ENCODE assay signal across 8 mouse cellular contexts in the genomic region with DNA sequence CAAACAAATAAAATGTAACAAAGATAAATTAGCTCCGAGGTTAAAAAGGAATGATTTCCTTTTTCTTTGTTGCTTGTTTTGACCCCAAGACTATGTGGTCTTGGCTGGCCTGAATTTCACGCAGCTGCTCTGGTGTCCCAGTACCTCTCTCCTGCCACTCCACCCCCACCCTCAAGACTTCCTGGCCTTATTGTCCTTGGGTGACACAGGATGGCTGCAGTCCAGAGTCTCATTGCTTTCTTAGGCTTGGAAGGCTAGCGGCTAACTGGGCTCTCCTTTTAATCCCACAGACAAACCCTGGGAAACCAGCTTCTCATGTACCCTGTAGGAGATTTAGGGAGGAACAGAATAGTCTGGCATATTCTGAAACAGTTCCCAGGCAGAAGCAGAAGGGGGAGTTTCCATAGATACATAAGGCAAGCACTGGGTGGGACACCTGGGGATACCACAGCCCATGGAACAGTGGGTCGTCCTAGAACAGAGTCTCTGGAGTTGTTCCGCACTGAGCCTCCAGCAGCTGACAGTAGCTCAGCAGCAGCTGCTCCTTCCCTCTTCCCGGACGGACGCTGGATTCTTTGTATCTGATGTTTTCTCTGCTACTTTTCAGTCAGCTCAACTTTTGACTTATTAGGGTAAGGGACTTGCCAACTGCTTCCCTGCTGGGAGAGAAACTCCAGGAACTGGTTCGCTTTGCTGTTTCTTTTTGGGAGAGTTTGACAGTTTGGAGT. TPM values are rescaled to one million over a fixed set of nuclear protein-coding genes. Genes with fewer than 3 reads are reported as not detected.
DNase-seq lines count a peak whose midpoint lies in the region; ATAC-seq and TF ChIP-seq lines count a peak whose summit lies in the region.
"Had no signal": no experiment of that assay in that cellular context is flagged by ENCODE, and none has a peak within 500 bp of the region (broad histone marks: within the 10 kb centered on the region; RNA-seq: fewer than 3 reads in every experiment).

No protein-coding gene starts in this region.

- no peak for TF ChIP-seq POLR2A in brain, embryonic 14.5 days (IDR thresholded peaks at IDR 0.05; ENCODE audit: borderline replicate concordance, extremely low read depth, insufficient read depth, insufficient read length, poor library complexity, severe bottlenecking)

- H3K9me3 ChIP-seq in limb, embryonic 11.5 days (ENCODE audit: control insufficient read depth, low read length) = no peaks in the 10 kb centered on the region
- H3K9me3 ChIP-seq in limb, embryonic 10.5 days (replicated peaks) = no peaks in the 10 kb centered on the region

- ATAC-seq in limb, embryonic 11.5 days (ENCODE audit: insufficient number of reproducible peaks, low FRiP score, low TSS enrichment, low read depth) = no peak
- ATAC-seq in inflammation-experienced regulatory T-cells, adult 6 months = no peak

- no peak overlapping the region for H3K27ac ChIP-seq in limb, embryonic 11.5 days (replicated peaks; ENCODE audit: low read depth, low read length)
- no peak overlapping the region for H3K27ac ChIP-seq in limb, embryonic 10.5 days

- intact Hi-C loops in heart, postnatal 14 days (cut with DNase I) = loop anchor here (2.0 kb wide), 1 partner anchor 14 kb away; no protein-coding TSS in a partner anchor

- H3K4me2 ChIP-seq in limb, embryonic 11.5 days (ENCODE audit: low read depth, severe bottlenecking) = no peak overlapping the region

- H3K4me1 ChIP-seq in limb, embryonic 11.5 days (ENCODE audit: control insufficient read depth, insufficient read depth, low read length) = no peaks in the 10 kb centered on the region
- peaks cover 6% of the 10 kb centered on the region; the same call in 1 of the 2 replicates for H3K4me1 ChIP-seq in limb, embryonic 10.5 days

- TF ChIP-seq CTCF in brain, embryonic 14.5 days (IDR thresholded peaks at IDR 0.05; ENCODE audit: borderline replicate concordance, extremely low read depth, insufficient read depth, insufficient read length) = no peak

- H3K36me3 ChIP-seq in limb, embryonic 11.5 days (ENCODE audit: control insufficient read depth, insufficient read depth, low read length) = no peaks in the 10 kb centered on the region
- H3K36me3 ChIP-seq in limb, embryonic 10.5 days = no peaks in the 10 kb centered on the region

- WGBS in limb, embryonic 11.5 days = 46% methylated on average over 9 of the region's 9 CpGs
- 52% methylated on average over 9 of the region's 9 CpGs for WGBS in limb, embryonic 10.5 days

- H3K27me3 ChIP-seq in limb, embryonic 11.5 days (ENCODE audit: control insufficient read depth, insufficient read depth, low read length) = no peaks in the 10 kb centered on the region
- H3K27me3 ChIP-seq in limb, embryonic 10.5 days (ENCODE audit: low read depth, poor library complexity, severe bottlenecking) = no peaks in the 10 kb centered on the region

- peak; percentile 21 for DNase-seq in limb, embryonic 11.5 days (ENCODE audit: low spot score)
- no peak for DNase-seq in limb, embryonic 10.5 days (ENCODE audit: low spot score)
- peak; percentile 41 for DNase-seq in brain, embryonic 14.5 days (ENCODE audit: low read depth)
- DNase-seq in heart, postnatal 14 days = peak; percentile 43 to 68
- DNase-seq in lung, postnatal 36 days = peak; percentile 62
- DNase-seq in embryo, embryonic 10 days (ENCODE audit: low spot score) = no peak

- no peak overlapping the region for H3K9ac ChIP-seq in limb, embryonic 11.5 days (ENCODE audit: low read length)

- no peak overlapping the region for H3K4me3 ChIP-seq in limb, embryonic 11.5 days (ENCODE audit: low read depth, low read length)
- no peak overlapping the region for H3K4me3 ChIP-seq in limb, embryonic 10.5 days

RNA-seq across cellular contexts. Expression of gene Ubtf, which starts 15.6 kb away (rescaled TPM):
- polyA plus RNA-seq in limb, embryonic 11.5 days (2014; fragmentation: Nextera tagmentation; extraction: Ambion mirVana) = 87.0 and 91.4 TPM in 2 replicates
- 102 and 108 TPM in 2 replicates for polyA plus RNA-seq in limb, embryonic 10.5 days (2016; fragmentation: Nextera tagmentation; extraction: Ambion mirVana)
- 57.7 and 80.5 TPM in 2 replicates for polyA plus RNA-seq in brain, embryonic 14.5 days (2012; rRNA removed)
- total RNA-seq in heart, postnatal 14 days (2021) = 10 to 100 TPM; 60.1 to 69.7 TPM
- polyA plus RNA-seq in inflammation-experienced regulatory T-cells, adult 6 months (2017; shearing (Covaris generic)) = 10 to 100 TPM; 42.5 to 45.0 (median 44.6) TPM

RNA-seq across cellular contexts. Expression of gene Slc4a1, which starts 30.9 kb away (rescaled TPM):
- polyA plus RNA-seq in limb, embryonic 11.5 days (2014; fragmentation: Nextera tagmentation; extraction: Ambion mirVana) = 20.4 and 24.6 TPM in 2 replicates
- polyA plus RNA-seq in limb, embryonic 10.5 days (2016; fragmentation: Nextera tagmentation; extraction: Ambion mirVana) = 34.5 and 37.2 TPM in 2 replicates
- polyA plus RNA-seq in brain, embryonic 14.5 days (2012; rRNA removed) = 1.3 and 2.6 TPM in 2 replicates
- total RNA-seq in heart, postnatal 14 days (2021) = 10 to 100 TPM; 22.7 to 23.0 TPM
- under 1 TPM in 1 of 3 experiments, not detected in 2; 0.08 TPM for polyA plus RNA-seq in inflammation-experienced regulatory T-cells, adult 6 months (2017; shearing (Covaris generic))

RNA-seq across cellular contexts. Expression of gene Atxn7l3, which starts 38.7 kb away (rescaled TPM):
- polyA plus RNA-seq in limb, embryonic 11.5 days (2014; fragmentation: Nextera tagmentation; extraction: Ambion mirVana) = 20.0 and 22.1 TPM in 2 replicates
- 16.6 and 20.1 TPM in 2 replicates for polyA plus RNA-seq in limb, embryonic 10.5 days (2016; fragmentation: Nextera tagmentation; extraction: Ambion mirVana)
- polyA plus RNA-seq in brain, embryonic 14.5 days (2012; rRNA removed) = 116 and 130 TPM in 2 replicates
- 10 to 100 TPM; 26.5 to 29.5 TPM for total RNA-seq in heart, postnatal 14 days (2021)
- polyA plus RNA-seq in inflammation-experienced regulatory T-cells, adult 6 months (2017; shearing (Covaris generic)) = 1 to 10 TPM; 6.5 to 8.0 (median 6.9) TPM

RNA-seq across cellular contexts. Expression of gene Tmub2, which starts 50.4 kb away (rescaled TPM):
- polyA plus RNA-seq in limb, embryonic 11.5 days (2014; fragmentation: Nextera tagmentation; extraction: Ambion mirVana) = 46.7 and 51.5 TPM in 2 replicates
- 37.3 and 44.0 TPM in 2 replicates for polyA plus RNA-seq in limb, embryonic 10.5 days (2016; fragmentation: Nextera tagmentation; extraction: Ambion mirVana)
- 74.7 and 88.3 TPM in 2 replicates for polyA plus RNA-seq in brain, embryonic 14.5 days (2012; rRNA removed)
- 10 to 100 TPM; 26.6 TPM for total RNA-seq in heart, postnatal 14 days (2021)
- 10 to 100 TPM; 43.1 to 61.2 (median 51.8) TPM for polyA plus RNA-seq in inflammation-experienced regulatory T-cells, adult 6 months (2017; shearing (Covaris generic))

RNA-seq across cellular contexts. Expression of gene Rundc3a, which starts 58.1 kb away (rescaled TPM):
- 0.57 and 1.0 TPM in 2 replicates for polyA plus RNA-seq in limb, embryonic 11.5 days (2014; fragmentation: Nextera tagmentation; extraction: Ambion mirVana)
- 1.2 and 1.3 TPM in 2 replicates for polyA plus RNA-seq in limb, embryonic 10.5 days (2016; fragmentation: Nextera tagmentation; extraction: Ambion mirVana)
- polyA plus RNA-seq in brain, embryonic 14.5 days (2012; rRNA removed) = 292 and 306 TPM in 2 replicates
- under 1 TPM in 1 of 2 experiments, not detected in 1; 0.29 TPM for total RNA-seq in heart, postnatal 14 days (2021)
- polyA plus RNA-seq in inflammation-experienced regulatory T-cells, adult 6 months (2017; shearing (Covaris generic)) = 1 to 10 TPM; 1.8 to 3.2 (median 2.0) TPM
- total RNA-seq: granulocyte monocyte progenitor cell, adult 5-6 weeks had no signal

Comparison
In these comparisons a context has a peak if more than half of its experiments do, and no peak if none do; other contexts are left out.
1. DNase-seq: peak in limb, embryonic 11.5 days (single experiment), brain, embryonic 14.5 days (single experiment), heart, postnatal 14 days (2 of 2) and lung, postnatal 36 days (single experiment); none in limb, embryonic 10.5 days (single experiment) and embryo, embryonic 10 days (single experiment).